Mouse (Mus musculus): ENCODE results near the gene Prkd3. TPM values are rescaled to one million over a fixed set of nuclear protein-coding genes. Genes with fewer than 3 reads are reported as not detected.

Gene Prkd3
- total RNA-seq, 2 experiments from 2014 or later = 7.7 to 9.1 TPM

- no peak for DNase-seq (ENCODE audit: low spot score)
These were observed 83.3 kb downstream of the Prkd3 start for GRCm38 (mm10) chr17:78937229-78937853.

- peak; percentile 96 for DNase-seq (ENCODE audit: low spot score)
These were observed 84.0 kb downstream of the Prkd3 start, which contains the start of the genes Cebpz and Ndufaf7 for GRCm38 (mm10) chr17:78936466-78937228. Cebpz (minus strand) TSS chr17:78937066. Ndufaf7 (plus strand) TSS chr17:78937136.

GRCm38 (mm10) chr17:78935857-78936256, 84.8 kb downstream of the Prkd3 start:
- no peak for DNase-seq (ENCODE audit: low spot score)

- no peak for DNase-seq (ENCODE audit: low spot score)
These were observed 102.9 kb downstream of the Prkd3 start for GRCm38 (mm10) chr17:78917696-78918095.

GRCm38 (mm10) chr17:78916899-78917298, 103.7 kb downstream of the Prkd3 start:
- DNase-seq (ENCODE audit: low spot score) = no peak

GRCm38 (mm10) chr17:78916369-78916813, 104.2 kb downstream of the Prkd3 start, which contains the start of gene Cebpzos:
Cebpzos (plus strand) TSS chr17:78916500.
- DNase-seq (ENCODE audit: low spot score) = peak; percentile 80

GRCm38 (mm10) chr17:78915772-78916171, 104.8 kb downstream of the Prkd3 start:
- no peak for DNase-seq (ENCODE audit: low spot score)

- no peak for DNase-seq (ENCODE audit: low spot score)
These were observed 106.7 kb downstream of the Prkd3 start for GRCm38 (mm10) chr17:78913921-78914320.

GRCm38 (mm10) chr17:78912861-78913281, 107.7 kb downstream of the Prkd3 start:
- DNase-seq (ENCODE audit: low spot score) = no peak

- no peak for DNase-seq (ENCODE audit: low spot score)
These were observed 111.2 kb downstream of the Prkd3 start for GRCm38 (mm10) chr17:78909374-78909773.

GRCm38 (mm10) chr17:78906892-78907291, 113.7 kb downstream of the Prkd3 start, which contains the start of gene Sult6b1:
Sult6b1 (minus strand) TSS chr17:78906992.
- DNase-seq (ENCODE audit: low spot score) = no peak

GRCm38 (mm10) chr17:78903158-78903557, 117.5 kb downstream of the Prkd3 start:
- no peak for DNase-seq (ENCODE audit: low spot score)

Other genes with a start within 250 kb of the Prkd3 start
- 1 to 10 TPM; 7.6 to 9.0 TPM for gene Heatr5b, start 185.5 kb downstream of the Prkd3 start, total RNA-seq (2021)
- gene Gpatch11, start 185.2 kb downstream of the Prkd3 start, total RNA-seq (2021) = 10 to 100 TPM; 25.1 to 26.1 TPM
- 1 to 10 TPM; 2.8 to 3.3 TPM for gene Eif2ak2, start 138.2 kb downstream of the Prkd3 start, total RNA-seq (2021)
- gene Sult6b1, start 113.8 kb downstream of the Prkd3 start, total RNA-seq (2021) = not detected
- 10 to 100 TPM; 40.3 to 41.9 TPM for gene Cebpzos, start 104.3 kb downstream of the Prkd3 start, total RNA-seq (2021)
- gene Cebpz, start 83.8 kb downstream of the Prkd3 start, total RNA-seq (2021) = 10 to 100 TPM; 25.6 to 28.5 TPM
- gene Ndufaf7, start 83.7 kb downstream of the Prkd3 start, total RNA-seq (2021) = 10 to 100 TPM; 22.6 to 28.5 TPM
- gene Qpct, start 31.1 kb upstream of the Prkd3 start, total RNA-seq (2021) = 1 to 10 TPM; 2.3 to 3.5 TPM

Data from gastrocnemius, adult 18-20 months (tissue).